Mouse (Mus musculus) MEL (cell line): ENCODE measurements around the gene Matn4.

Experiments
- CHD2 ChIP-seq: IDR thresholded peaks from 2 replicates; pipeline ENCODE4 v1.6.1; 2011; ENCODE audit warnings: low read length, improper control_type of control experiment
- CTCF ChIP-seq, 3 experiments: IDR thresholded peaks in 2 of 3; conservative IDR thresholded peaks in 1 of 3; 2 replicates each; pipeline ENCODE4 v1.5.1; 2011 to 2012; ENCODE audit warnings: low read length in 3 of 3, low read depth in 2 of 3, mild to moderate bottlenecking in 2 of 3, improper control_type of control experiment in 1 of 3, inconsistent platforms in 1 of 3, mixed read lengths in 1 of 3, moderate library complexity in 1 of 3; ENCODE audit not compliant: control insufficient read depth in 1 of 3, insufficient read depth in 1 of 3, poor library complexity in 1 of 3, severe bottlenecking in 1 of 3
- GABPA ChIP-seq: IDR thresholded peaks from 2 replicates; pipeline ENCODE4 v1.6.1; 2012; ENCODE audit warnings: low read depth, mild to moderate bottlenecking, inconsistent platforms, low read length, improper control_type of control experiment, moderate library complexity
- GATA1 ChIP-seq: IDR thresholded peaks from 2 replicates; pipeline ENCODE4 v1.6.1; 2011; ENCODE audit warnings: low read depth, low read length, improper control_type of control experiment
- POLR2A ChIP-seq, 2 experiments: IDR thresholded peaks; 2 replicates each; pipeline ENCODE4 v1.6.1; 2011 to 2012; ENCODE audit warnings: low read length in 2 of 2, mild to moderate bottlenecking in 2 of 2, control low read depth in 1 of 2, improper control_type of control experiment in 1 of 2, low read depth in 1 of 2, moderate library complexity in 1 of 2; ENCODE audit not compliant: control insufficient read depth in 1 of 2, insufficient read depth in 1 of 2, poor library complexity in 1 of 2
- SIN3A ChIP-seq: IDR thresholded peaks from 2 replicates; pipeline ENCODE4 v1.6.1; 2012; ENCODE audit warnings: low read length, improper control_type of control experiment, inconsistent platforms
- SMC3 ChIP-seq: IDR thresholded peaks from 2 replicates; pipeline ENCODE4 v1.6.1; 2011; ENCODE audit warnings: low read depth, low read length, improper control_type of control experiment
- UBTF ChIP-seq: IDR thresholded peaks from 2 replicates; pipeline ENCODE4 v1.6.1; 2012; ENCODE audit warnings: low read depth, mild to moderate bottlenecking, inconsistent platforms, low read length, improper control_type of control experiment, moderate library complexity, borderline replicate concordance; ENCODE audit not compliant: insufficient read depth
- USF1 ChIP-seq: IDR thresholded peaks from 2 replicates; pipeline ENCODE4 v1.6.1; 2014; ENCODE audit warnings: low read depth, mild to moderate bottlenecking, inconsistent platforms, low read length, improper control_type of control experiment, moderate library complexity
- USF2 ChIP-seq, 2 experiments: IDR thresholded peaks; 2 replicates each; pipeline ENCODE4 v1.6.1; 2011 to 2012; ENCODE audit warnings: improper control_type of control experiment in 2 of 2, low read length in 2 of 2, borderline replicate concordance in 1 of 2, inconsistent platforms in 1 of 2, low read depth in 1 of 2, mild to moderate bottlenecking in 1 of 2; ENCODE audit not compliant: insufficient read depth in 1 of 2

DNA sequence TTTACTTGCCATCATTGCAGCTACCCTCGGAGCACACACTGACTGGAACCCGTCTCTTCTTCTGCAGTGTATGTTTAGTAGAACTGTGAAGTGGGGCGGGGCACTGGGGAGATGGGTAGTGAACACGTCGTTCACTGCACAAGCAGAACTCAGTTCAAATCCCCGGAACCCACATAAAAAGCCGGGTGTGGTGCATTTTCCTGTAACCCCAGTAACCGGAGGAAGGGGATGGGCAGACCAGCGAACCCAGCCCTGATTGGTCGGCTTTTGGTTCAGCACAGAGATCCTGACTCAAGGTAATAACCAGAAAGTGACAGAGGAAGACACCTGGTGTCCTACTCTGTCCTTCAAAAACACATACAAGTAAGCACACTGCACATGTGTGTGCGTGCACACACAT, 51.6 kb downstream of the Matn4 start:
- TF ChIP-seq CTCF (IDR thresholded peaks at IDR 0.05 in 2 of 3, conservative IDR thresholded peaks at IDR 0.05 in 1 of 3; ENCODE audit: control insufficient read depth in 1 of 3, insufficient read depth in 1 of 3, low read depth in 2 of 3, low read length in 3 of 3, poor library complexity in 1 of 3, severe bottlenecking in 1 of 3) (no peak; a peak in 1 of 6 replicates), SIN3A (no peak), SMC3 (no peak), USF1 (no peak), POLR2A (IDR thresholded peaks at IDR 0.05; ENCODE audit: control insufficient read depth in 1 of 2, insufficient read depth in 1 of 2, low read depth in 1 of 2, low read length in 2 of 2, poor library complexity in 1 of 2) (no peak), USF2 (IDR thresholded peaks at IDR 0.05; ENCODE audit: borderline replicate concordance in 1 of 2, insufficient read depth in 1 of 2, low read depth in 1 of 2, low read length in 2 of 2) (no peak), CHD2 (no peak), GABPA (no peak), GATA1 (no peak), UBTF (no peak)
